Mouse (Mus musculus): ENCODE measurements around the gene Leng8. TPM values are rescaled to one million over a fixed set of nuclear protein-coding genes. Genes with fewer than 3 reads are reported as not detected.

The Leng8 gene
- 100 to 1,000 TPM in 1 of 2 experiments, 10 to 100 TPM in 1; 95.5 to 201 TPM for total RNA-seq (2021)

DNA sequence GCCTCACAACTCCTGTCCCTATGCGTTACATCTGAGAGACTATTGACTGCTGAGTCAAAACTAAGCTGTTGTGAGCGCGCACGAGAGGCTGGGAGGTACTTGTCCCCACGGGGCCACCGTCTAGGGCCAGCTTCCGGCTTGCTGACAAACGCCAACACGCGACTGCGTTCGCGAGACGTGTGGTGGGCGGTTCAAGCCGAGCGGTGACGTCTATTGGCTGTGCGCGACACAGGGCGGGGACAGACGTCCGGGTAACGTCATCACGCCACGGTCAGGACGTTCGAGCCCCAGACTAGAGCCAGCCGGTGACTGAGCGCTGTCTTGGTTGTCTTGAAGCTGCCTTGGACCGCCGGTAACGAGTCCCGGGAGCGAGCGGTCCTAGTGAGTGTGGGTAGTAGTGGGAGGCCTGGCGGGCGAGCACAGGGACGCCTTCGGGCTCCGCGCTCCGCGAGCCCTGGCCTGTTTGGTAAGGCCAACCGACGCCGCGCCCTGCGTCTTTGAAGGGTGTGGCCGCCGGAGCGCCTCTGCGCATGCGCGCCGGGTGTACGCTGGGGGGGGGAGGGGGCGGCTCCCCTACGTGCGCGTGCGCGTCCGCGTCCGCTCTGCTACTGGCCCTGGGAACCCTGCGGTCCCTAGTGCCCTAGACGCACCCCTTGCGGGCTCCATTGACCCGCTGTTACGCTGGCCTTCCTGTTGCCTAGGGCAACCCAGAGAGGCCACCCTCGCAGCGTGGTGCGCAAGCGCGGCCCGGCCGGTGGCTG lies at the start of gene Leng8:
Gene Leng8 (plus strand): TSS at position 269 of the 761 bp plus-strand sequence.
- intact Hi-C loops (cut with DNase I) = loop anchor here (2.0 kb wide), 1 partner anchor 14 kb away; no protein-coding TSS in a partner anchor
- DNase-seq (ENCODE audit: low spot score in 2 of 2) = peak; percentile 100

DNA sequence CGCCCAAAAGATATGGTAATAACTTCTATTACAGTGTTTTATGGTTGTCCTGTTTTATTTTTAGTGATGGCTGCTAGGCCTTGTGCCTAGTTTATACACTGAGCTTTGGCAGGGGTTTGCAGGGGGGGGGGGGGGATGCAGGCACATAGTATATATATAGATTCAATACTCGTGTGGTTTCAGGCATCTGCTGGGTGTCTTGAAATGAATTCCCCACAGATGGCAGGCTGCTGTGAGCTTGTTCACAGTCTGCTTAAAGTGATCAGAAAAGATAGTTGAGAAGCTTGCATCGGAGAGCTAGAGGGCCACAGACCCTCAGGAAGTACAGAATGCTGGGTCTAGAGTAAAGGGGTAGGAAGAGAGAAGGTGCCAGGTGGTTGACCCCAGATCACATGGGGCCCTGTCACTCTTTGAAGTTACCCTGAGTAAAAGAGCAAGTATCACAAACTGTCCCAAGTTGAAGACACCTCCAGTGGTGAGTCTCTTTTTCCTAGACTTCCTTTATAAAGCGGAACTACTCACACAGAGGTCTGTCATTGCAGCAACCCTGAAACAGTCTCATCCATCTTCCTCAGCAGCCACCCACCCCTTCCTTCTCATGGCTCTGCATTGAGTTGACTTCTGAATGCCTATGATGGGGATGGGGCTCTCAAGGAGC lies 49.5 kb upstream of the Leng8 start:
- intact Hi-C loops (cut with DNase I) = loop anchor here (5.0 kb wide), 2 partner anchors 35 to 60 kb away; no protein-coding TSS in a partner anchor
- DNase-seq (ENCODE audit: low spot score in 2 of 2) = peak; percentile 41 to 57

DNA sequence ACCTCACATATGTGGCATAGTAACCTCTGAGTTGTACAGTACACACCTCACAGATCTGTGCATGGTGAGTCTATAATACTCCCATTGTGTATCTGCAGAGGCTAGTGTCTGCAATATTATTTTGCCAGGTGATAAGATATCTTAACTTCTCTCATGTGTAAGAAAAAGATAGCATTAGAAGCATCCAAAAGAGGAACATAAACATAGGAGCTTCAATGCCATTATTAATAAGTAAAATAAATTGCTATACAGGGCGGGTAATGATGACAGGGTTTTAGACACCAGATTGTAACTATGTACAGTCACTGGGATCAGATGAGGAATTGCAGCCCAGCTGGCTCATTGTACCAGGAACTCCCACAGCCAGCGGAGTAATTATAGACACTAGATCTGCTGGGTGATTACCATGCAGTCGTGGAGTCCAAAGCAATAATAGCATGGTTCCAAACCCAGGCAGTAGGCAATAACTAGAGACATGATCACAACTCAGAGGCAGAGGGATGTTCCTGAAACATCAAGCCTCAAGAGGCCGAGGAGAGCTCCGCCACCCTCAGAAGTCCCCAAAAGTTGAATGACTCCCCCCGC lies 48.9 kb upstream of the Leng8 start:
- intact Hi-C loops (cut with DNase I) = loop anchor here (5.0 kb wide), 2 partner anchors 34 to 61 kb away; no protein-coding TSS in a partner anchor
- DNase-seq (ENCODE audit: low spot score in 2 of 2) = peak in 1 of 2 experiments; percentile 52

- no peak for DNase-seq (ENCODE audit: low spot score in 2 of 2)
- intact Hi-C loops (cut with DNase I) = loop anchor here (5.0 kb wide), 2 partner anchors 34 to 61 kb away; no protein-coding TSS in a partner anchor
These were observed 48.2 kb upstream of the Leng8 start for GRCm38 (mm10) chr7:4088679-4089078.

- intact Hi-C loops (cut with DNase I) = no loop called here
- DNase-seq (ENCODE audit: low spot score in 2 of 2) = no peak
These were observed 45.7 kb upstream of the Leng8 start for GRCm38 (mm10) chr7:4091170-4091569.

- no peak for DNase-seq (ENCODE audit: low spot score in 2 of 2)
- intact Hi-C loops (cut with DNase I) = no loop called here
These were observed 38.5 kb upstream of the Leng8 start for GRCm38 (mm10) chr7:4098301-4098700.

- intact Hi-C loops (cut with DNase I) = no loop called here
These were observed 38.0 kb upstream of the Leng8 start for GRCm38 (mm10) chr7:4098832-4099231.

DNA sequence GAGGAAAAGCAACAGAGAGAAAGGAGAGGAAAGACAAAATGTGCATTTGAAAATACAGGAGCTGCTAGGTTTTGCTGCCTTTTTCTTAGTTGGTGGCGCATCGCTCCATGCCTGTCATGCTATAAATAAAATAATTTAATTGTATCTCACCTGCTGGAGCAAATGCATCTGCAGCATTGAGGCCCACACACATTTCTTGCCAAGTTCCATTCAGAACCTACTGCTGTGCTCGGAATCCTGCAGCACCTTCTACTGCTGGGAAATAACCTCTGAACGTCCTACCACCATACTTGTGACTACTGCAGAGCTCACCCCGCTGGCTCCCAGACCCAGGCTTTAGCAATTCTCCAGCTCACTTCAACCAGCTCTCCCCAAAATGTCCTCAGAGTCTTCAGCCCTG lies 35.7 kb upstream of the Leng8 start:
- intact Hi-C loops (cut with DNase I) = no loop called here
- no peak for DNase-seq (ENCODE audit: low spot score in 2 of 2)

More at GRCm38 (mm10) chr7:4098832-4099231, 38.0 kb upstream of the Leng8 start:
- DNase-seq (ENCODE audit: low spot score in 2 of 2) = no peak

- DNase-seq (ENCODE audit: low spot score in 2 of 2) = no peak
- intact Hi-C loops (cut with DNase I) = no loop called here
These were observed 33.4 kb upstream of the Leng8 start for GRCm38 (mm10) chr7:4103411-4103810.

DNA sequence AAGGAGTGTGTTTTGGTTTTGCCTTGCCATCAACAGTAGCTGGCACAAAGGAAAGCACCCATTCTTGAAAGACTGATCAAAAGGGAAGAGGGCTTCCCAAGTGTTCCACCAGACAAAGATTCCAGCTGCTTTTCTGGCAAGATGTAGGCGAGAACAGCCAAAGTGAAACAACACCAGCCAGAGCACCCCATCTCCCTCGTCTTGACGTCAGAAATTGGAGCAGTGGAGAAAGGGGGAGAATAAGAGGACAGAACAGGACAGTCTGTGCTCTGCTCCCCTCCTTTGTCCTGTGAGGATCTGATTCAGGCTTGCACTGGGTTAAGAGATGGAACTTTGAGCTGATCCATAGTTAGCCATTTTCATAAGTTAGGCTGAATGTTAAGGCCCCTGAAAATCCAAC lies 25.1 kb upstream of the Leng8 start:
- intact Hi-C loops (cut with DNase I) = no loop called here
- DNase-seq (ENCODE audit: low spot score in 2 of 2) = peak in 1 of 2 experiments; percentile 15

DNA sequence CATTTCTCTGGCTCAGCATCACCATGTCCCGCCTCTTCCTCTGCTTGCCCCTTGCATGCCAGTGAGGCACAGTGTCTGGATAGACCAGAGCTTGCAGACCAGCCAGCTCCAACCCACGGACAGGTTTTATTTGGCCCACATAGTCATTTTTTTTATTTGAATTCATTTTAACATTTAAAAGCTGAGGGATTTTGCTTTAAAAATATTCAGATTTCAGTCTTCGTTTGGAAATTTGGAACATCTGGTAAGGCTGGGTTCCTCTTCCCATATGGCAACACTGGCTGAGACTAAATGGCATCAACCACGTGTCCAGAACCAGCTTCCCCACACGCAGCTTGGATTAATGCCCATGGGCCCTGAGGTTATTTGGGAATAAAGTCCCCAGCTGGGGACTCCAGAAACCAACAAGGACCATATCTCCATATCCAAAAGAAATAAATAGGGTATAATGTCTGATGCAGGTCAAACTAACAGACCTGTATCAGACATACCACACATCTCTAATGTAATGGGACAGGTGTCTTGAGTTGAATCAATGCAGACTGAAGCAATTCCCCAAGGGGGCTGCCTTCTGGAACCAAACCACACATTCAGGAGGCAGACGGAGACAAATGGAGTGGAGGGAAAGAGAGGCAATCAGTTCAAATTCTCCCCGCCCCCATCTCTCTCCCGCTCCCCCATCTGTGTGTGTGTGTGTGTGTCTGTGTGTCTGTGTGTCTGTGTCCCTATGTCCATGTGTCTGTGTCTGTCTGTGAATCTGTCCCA lies 19.6 kb upstream of the Leng8 start:
- intact Hi-C loops (cut with DNase I) = no loop called here
- DNase-seq (ENCODE audit: low spot score in 2 of 2) = peak in 1 of 2 experiments; percentile 59

DNA sequence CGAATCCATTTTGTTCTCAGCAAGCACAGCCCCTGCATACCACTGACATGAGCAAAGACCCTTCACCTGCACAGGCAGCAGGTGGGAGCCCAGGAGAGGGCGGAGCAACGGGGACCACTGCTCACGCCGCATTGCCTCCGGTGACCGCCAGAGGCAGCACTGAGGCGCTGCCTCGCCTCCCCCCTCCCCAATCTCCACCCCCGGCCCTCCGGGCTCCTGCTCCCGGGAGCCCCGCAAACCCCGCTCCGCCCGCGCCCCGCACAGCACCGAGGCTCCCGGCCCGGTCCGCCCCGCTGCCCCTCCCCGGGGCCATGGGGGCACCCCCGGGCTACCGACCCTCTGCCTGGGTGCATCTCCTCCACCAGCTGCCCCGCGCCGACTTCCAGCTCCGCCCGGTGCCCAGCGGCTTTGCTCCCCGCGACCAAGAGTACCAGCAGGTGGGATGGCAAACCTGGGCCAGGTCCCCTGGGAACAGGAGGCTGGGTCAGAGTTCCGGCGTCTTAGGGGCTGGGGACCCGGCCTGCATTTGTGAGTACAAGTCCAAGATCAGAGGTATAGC lies 17.4 kb upstream of the Leng8 start, which contains the start of gene Ttyh1:
Gene Ttyh1 (plus strand): TSS at position 65 of the 559 bp plus-strand sequence.
- DNase-seq (ENCODE audit: low spot score in 2 of 2) = peak; percentile 79 to 85
- intact Hi-C loops (cut with DNase I) = no loop called here

DNA sequence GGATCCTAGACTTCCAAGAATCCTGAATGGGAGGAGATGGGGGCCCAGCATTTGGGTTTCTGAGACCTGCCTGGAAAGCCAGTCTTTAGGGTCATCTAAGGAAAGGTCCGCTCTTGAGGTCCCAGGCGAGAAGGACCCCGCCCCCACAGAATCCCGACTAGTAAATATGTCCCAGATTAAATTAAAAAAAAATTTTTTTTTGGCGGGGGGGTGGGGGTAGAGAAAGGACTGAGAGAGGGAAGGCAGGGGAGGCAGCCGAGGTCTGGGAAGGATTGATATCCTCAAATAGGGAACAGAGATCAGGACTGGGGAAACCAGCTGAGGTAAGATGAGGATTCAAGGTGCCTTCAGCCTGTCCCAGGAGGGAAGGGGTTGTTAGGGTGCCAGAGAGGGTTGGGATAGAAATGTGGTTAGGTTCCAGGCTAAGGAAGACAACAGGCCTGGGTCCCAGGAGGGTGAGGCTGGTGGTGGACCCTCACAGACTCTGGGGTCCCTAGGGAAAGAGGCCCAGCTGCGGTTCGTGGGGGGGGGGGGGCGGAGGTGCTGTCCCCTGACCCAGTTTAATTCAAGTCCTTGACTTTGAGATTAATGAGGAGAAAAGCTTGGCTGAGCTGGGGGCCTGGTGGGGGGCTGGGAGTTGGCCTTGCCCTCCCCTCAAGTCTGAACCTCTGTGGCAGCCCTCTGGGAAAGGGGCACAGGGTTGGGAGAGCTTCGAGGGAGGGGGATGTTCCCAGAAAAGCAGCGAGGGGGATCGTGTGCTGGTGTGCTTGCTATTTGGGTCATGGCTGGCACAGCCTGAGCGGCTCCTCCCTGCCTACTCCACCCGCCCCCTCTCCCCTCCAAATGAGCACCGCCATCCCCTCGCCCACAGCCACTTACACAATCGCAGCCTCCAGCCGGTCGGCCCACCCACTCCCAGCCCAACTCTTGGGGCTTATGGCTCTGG lies 16.6 kb upstream of the Leng8 start:
- intact Hi-C loops (cut with DNase I) = loop anchor here (5.0 kb wide), 1 partner anchor 33 kb away; no protein-coding TSS in a partner anchor
- peak; percentile 66 to 75 for DNase-seq (ENCODE audit: low spot score in 2 of 2)

DNA sequence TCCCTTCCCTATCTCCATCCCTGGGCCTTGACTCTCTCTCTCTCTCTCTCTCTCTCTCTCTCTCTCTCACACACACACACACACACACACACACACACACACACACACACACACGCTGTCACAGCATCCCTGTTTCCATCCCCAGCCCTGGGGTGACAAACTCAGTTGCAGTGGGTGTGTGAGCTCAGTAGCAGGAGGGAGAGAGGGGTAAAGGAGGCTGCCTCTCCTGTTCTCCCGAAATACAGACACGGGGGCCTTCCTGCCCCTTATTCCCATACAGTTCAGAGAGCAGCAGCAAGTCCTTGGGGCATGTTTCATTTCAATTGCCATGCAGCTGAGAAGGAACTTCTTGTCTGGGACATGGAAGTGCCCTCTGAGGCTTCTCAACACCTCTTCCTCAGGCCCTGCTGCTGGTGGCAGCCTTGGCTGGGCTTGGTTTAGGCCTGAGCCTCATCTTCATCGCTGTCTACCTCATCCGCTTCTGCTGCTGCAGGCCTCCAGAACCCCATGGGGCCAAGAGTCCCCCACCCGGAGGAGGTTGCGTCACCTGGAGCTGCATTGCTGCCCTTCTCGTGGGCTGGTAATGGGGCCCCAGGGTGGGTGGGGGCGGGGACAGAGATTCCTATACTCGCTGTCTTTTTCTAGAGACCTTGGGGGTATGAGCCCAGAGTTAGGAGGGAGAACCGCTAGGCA lies 14.6 kb upstream of the Leng8 start:
- DNase-seq (ENCODE audit: low spot score in 2 of 2) = no peak
- intact Hi-C loops (cut with DNase I) = loop anchor here (2.0 to 5.0 kb wide), 2 partner anchors 15 to 35 kb away; partner anchors contain the start of gene Leng8

DNA sequence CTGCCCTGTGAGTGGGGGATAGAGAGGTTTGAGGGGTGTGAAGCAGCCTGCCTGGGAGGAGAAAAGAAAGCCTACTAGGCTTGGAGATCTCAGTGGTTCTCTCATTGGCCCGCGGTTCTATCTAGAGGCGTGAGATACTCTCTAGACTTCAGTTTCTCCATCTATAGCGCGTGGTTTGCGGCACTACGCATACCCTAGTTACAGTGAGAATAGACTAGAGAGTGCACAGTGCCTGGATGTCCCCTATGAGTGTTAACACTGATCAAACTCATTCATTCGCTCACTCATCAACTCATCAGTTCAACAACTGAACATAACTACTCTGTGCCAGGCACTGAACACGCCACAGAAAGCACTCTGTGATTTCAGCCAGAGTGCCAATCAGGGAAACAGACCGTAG lies 14.1 kb upstream of the Leng8 start:
- intact Hi-C loops (cut with DNase I) = loop anchor here (2.0 to 5.0 kb wide), 2 partner anchors 14 to 35 kb away; partner anchors contain the start of gene Leng8
- peak in 1 of 2 experiments; percentile 31 for DNase-seq (ENCODE audit: low spot score in 2 of 2)

GRCm38 (mm10) chr7:4123732-4124131 lies 13.1 kb upstream of the Leng8 start:
- intact Hi-C loops (cut with DNase I) = loop anchor here (2.0 to 5.0 kb wide), 2 partner anchors 13 to 36 kb away; partner anchors contain the start of gene Leng8
- DNase-seq (ENCODE audit: low spot score in 2 of 2) = peak; percentile 73 to 75

DNA sequence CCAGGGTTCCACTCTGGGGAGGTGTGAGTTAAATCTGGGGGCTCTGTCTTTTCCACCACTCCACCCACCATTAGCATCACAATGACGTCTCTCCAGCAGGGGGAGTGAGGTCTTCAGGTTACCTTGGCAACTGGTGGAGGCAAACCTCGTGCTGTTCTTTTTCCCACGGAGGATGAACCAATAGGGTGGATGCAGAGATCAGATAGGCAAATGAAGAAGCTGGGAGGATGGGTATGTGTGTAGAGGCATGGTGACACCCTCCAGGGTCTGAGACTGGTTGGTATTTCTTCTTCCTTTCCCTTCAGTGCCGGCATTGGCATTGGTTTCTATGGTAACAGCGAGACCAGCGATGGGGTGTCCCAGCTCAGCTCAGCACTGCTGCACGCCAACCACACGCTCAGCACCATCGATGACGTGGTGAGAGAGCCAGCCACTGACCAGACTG lies 12.5 kb upstream of the Leng8 start:
- intact Hi-C loops (cut with DNase I) = loop anchor here (5.0 kb wide), 1 partner anchor 37 kb away; no protein-coding TSS in a partner anchor
- DNase-seq (ENCODE audit: low spot score in 2 of 2) = peak; percentile 84

All from left cerebral cortex, postnatal 36 days (tissue).